Mouse (Mus musculus): ENCODE data around the gene Baz1b.

DNA sequence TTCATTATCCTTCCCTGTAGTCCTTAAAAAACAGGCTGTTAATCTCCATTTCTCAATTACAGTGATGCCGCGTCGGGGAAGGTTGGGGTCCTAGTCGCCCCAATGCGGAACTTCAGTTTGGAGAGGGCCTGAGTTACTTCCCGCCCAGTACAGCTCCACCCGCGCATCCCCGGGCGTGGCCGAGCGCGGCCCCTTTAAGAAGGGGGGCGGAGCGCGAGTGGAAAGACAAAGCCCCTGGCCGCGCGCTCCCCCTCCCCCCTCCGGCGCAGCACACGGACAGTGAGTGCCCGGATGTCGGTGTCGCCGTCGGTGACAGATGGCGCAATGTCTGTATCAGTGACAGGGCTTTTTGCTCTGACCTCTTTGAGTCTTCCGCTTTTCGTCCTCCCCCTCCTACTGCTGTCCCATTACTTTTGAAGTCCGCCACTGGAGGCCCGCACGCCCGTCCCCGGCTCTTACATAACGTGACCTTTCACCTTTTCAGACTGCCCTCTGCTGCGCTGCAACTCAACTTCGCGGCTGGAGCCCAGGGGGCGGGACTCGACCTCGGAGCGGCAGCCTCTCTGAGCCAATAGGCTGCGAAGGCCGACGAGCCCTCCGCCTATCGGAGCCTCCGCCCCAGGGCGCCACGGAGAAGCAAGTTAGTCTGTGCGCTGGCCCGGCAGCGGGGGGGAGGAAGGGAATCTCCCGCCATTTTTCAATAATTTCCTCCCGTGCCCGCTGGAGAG is at the start of gene Baz1b:
- TF ChIP-seq POLR2A (IDR thresholded peaks at IDR 0.05; ENCODE audit: borderline replicate concordance, control insufficient read depth, low read depth, low read length) = peak; percentile 79; the same call in 1 of the 2 replicates
- TF ChIP-seq CTCF (IDR thresholded peaks at IDR 0.05; ENCODE audit: control insufficient read depth, insufficient read depth, low read length) = no peak
